Mouse (Mus musculus) urinary bladder, postnatal 14 days (tissue): ENCODE results near the gene Zdhhc21.

Source experiments
- DNase-seq: peaks from one replicate; pipeline ENCODE4 v3.0.0; 2021; ENCODE audit warnings: low spot score

Gene Zdhhc21

GRCm38 (mm10) chr4:82863316-82863715 is 3.6 kb upstream of the Zdhhc21 start:
- DNase-seq = no peak

GRCm38 (mm10) chr4:82861451-82861850 is 1.7 kb upstream of the Zdhhc21 start:
- no peak for DNase-seq

GRCm38 (mm10) chr4:82860566-82860965 is 808 bp upstream of the Zdhhc21 start:
- no peak for DNase-seq

- no peak for DNase-seq
Measured at GRCm38 (mm10) chr4:82858431-82859010, 1.2 kb downstream of the Zdhhc21 start.

- DNase-seq = no peak
Measured at GRCm38 (mm10) chr4:82856986-82857385, 2.8 kb downstream of the Zdhhc21 start.

- no peak for DNase-seq
Measured at GRCm38 (mm10) chr4:82853809-82854208, 5.9 kb downstream of the Zdhhc21 start.

GRCm38 (mm10) chr4:82848552-82849234 is 11.1 kb downstream of the Zdhhc21 start:
- DNase-seq = no peak

- DNase-seq = no peak
Measured at GRCm38 (mm10) chr4:82837526-82838240, 22.1 kb downstream of the Zdhhc21 start.

GRCm38 (mm10) chr4:82831155-82831554 is 28.6 kb downstream of the Zdhhc21 start:
- DNase-seq = no peak

- no peak for DNase-seq
Measured at GRCm38 (mm10) chr4:82829429-82829828, 30.3 kb downstream of the Zdhhc21 start.

GRCm38 (mm10) chr4:82827001-82827400 is 32.8 kb downstream of the Zdhhc21 start:
- DNase-seq = no peak

- DNase-seq = no peak
Measured at GRCm38 (mm10) chr4:82817833-82818232, 41.9 kb downstream of the Zdhhc21 start.

GRCm38 (mm10) chr4:82816351-82816750 is 43.4 kb downstream of the Zdhhc21 start:
- no peak for DNase-seq

- no peak for DNase-seq
Measured at GRCm38 (mm10) chr4:82815296-82815695, 44.5 kb downstream of the Zdhhc21 start.

GRCm38 (mm10) chr4:82813356-82813755 is 46.4 kb downstream of the Zdhhc21 start:
- DNase-seq = no peak

- no peak for DNase-seq
Measured at GRCm38 (mm10) chr4:82807811-82808210, 51.9 kb downstream of the Zdhhc21 start.

- DNase-seq = no peak
Measured at GRCm38 (mm10) chr4:82806176-82806757, 53.5 kb downstream of the Zdhhc21 start.

- no peak for DNase-seq
Measured at GRCm38 (mm10) chr4:82804019-82804418, 55.7 kb downstream of the Zdhhc21 start.

- DNase-seq = no peak
Measured at GRCm38 (mm10) chr4:82793608-82794007, 66.2 kb downstream of the Zdhhc21 start.

GRCm38 (mm10) chr4:82792906-82793580 is 66.7 kb downstream of the Zdhhc21 start:
- DNase-seq = no peak

- no peak for DNase-seq
Measured at GRCm38 (mm10) chr4:82765513-82766216, 94.1 kb downstream of the Zdhhc21 start.

- DNase-seq = no peak
Measured at GRCm38 (mm10) chr4:82763586-82763985, 96.2 kb downstream of the Zdhhc21 start.
